Mouse (Mus musculus) megakaryocyte, embryonic 14.5 days (primary cell): ENCODE measurements around the gene Dpep3. TPM values are rescaled to one million over a fixed set of nuclear protein-coding genes. Genes with fewer than 3 reads are reported as not detected.

ENCODE experiments used
- H3K27me3 ChIP-seq: replicated peaks from 2 replicates; pipeline ENCODE3; 2012; ENCODE audit warnings: inconsistent platforms
- H3K36me3 ChIP-seq: replicated peaks from 2 replicates; pipeline ENCODE3; 2012; ENCODE audit warnings: low read length, inconsistent platforms, mixed read lengths
- H3K4me1 ChIP-seq: 2 replicates; pipeline ENCODE4 v1.6.1; 2012; ENCODE audit warnings: inconsistent platforms
- H3K4me3 ChIP-seq: replicated peaks from 2 replicates; pipeline ENCODE3; 2012; ENCODE audit warnings: moderate library complexity, mild to moderate bottlenecking, inconsistent platforms
- H3K9me3 ChIP-seq: 2 replicates; pipeline ENCODE4 v1.6.1; 2012; ENCODE audit warnings: inconsistent platforms
- FLI1 ChIP-seq: IDR thresholded peaks from 2 replicates; pipeline ENCODE4 v1.6.1; 2012; ENCODE audit warnings: low read length, inconsistent platforms, mixed read lengths
- GATA1 ChIP-seq: IDR thresholded peaks from 3 replicates; pipeline ENCODE4 v1.6.1; 2012; ENCODE audit warnings: mixed read lengths, low read length, inconsistent platforms, borderline replicate concordance
- polyA plus RNA-seq: library from polyadenylated mRNA; stranded (reverse); fragments of >175 nt; gene quantifications from 2 replicates; pipeline ENCODE4 v1.2.3, GENCODE M21; 2012; ENCODE audit warnings: low replicate concordance; ENCODE audit not compliant: insufficient read depth

Dpep3 gene
- polyA plus RNA-seq, 1 experiment = 0.46 TPM

DNA sequence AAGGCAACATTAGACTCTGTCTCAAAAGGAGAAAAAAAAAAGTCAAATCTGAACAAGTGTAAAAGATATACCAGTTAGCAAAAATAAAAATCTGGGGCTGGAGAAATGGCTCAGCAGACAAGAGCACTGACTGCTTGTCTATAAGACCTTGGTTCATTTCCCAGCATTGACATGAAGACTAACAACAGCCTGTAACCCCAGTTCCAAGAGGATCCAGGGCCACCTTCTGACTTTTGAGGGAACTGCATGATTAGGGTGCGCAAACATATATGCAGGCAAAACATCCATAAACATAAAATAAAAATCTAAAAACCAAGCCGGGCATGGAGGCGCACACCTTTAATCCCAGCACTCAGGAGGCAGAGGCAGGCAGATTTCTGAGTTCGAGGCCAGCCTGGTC, 27.2 kb upstream of the Dpep3 start:
- Histone ChIP-seq H3K27me3 (no peaks in the 10 kb centered on the region), H3K9me3 (no peaks in the 10 kb centered on the region), H3K4me1 (peaks cover 53% of the 10 kb centered on the region), H3K36me3 (peaks cover 3% of the 10 kb centered on the region), H3K4me3 (no peak overlapping the region)
- TF ChIP-seq GATA1 = no peak
- no peak for TF ChIP-seq FLI1

GRCm38 (mm10) chr8:106005875-106006274, 26.6 kb upstream of the Dpep3 start, which contains the start of gene Dpep2nb:
TSS of gene Dpep2nb (minus strand) at chr8:106005975.
- peaks cover 3% of the 10 kb centered on the region for H3K36me3 ChIP-seq
- no peaks in the 10 kb centered on the region for H3K9me3 ChIP-seq
- peaks cover 52% of the 10 kb centered on the region for H3K4me1 ChIP-seq
- H3K27me3 ChIP-seq = no peaks in the 10 kb centered on the region
- TF ChIP-seq FLI1 = no peak
- TF ChIP-seq GATA1 = no peak
- H3K4me3 ChIP-seq = no peak within 1 kb of the TSS

GRCm38 (mm10) chr8:106004538-106005207, 25.4 kb upstream of the Dpep3 start:
- H3K36me3 ChIP-seq = peaks cover under 1% of the 10 kb centered on the region
- H3K4me3 ChIP-seq = no peak overlapping the region
- TF ChIP-seq GATA1 (no peak), FLI1 (no peak)
- no peaks in the 10 kb centered on the region for H3K27me3 ChIP-seq
- H3K9me3 ChIP-seq = no peaks in the 10 kb centered on the region
- H3K4me1 ChIP-seq = peaks cover 40% of the 10 kb centered on the region

DNA sequence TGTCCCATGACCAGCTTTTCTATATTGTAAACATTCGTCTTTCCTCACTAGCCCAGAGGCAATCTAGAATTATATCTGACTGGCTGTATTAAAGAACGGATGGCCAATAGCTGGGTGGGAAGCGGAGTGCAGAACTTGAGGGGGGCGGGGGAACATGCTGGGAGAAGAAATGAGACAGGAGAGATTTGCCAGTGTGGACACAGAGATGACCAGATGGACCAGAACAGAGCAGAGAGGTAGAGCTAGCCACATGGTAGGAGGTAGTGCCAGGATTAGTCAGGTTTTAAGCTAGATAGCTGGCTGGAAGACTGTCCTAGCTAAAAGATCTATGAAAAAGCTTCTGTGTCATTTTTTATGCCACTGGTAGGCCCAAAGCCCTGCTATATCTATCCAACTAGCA, 22.7 kb upstream of the Dpep3 start:
- Histone ChIP-seq H3K27me3 (no peaks in the 10 kb centered on the region), H3K9me3 (no peaks in the 10 kb centered on the region), H3K36me3 (no peaks in the 10 kb centered on the region), H3K4me1 (peaks cover 34% of the 10 kb centered on the region), H3K4me3 (no peak overlapping the region)
- TF ChIP-seq GATA1 = no peak
- TF ChIP-seq FLI1 = no peak

- Histone ChIP-seq H3K9me3 (no peaks in the 10 kb centered on the region), H3K4me3 (no peak overlapping the region), H3K27me3 (peaks cover 7% of the 10 kb centered on the region), H3K36me3 (no peaks in the 10 kb centered on the region), H3K4me1 (peaks cover 29% of the 10 kb centered on the region)
- no peak for TF ChIP-seq FLI1
- TF ChIP-seq GATA1 = no peak
Measured at GRCm38 (mm10) chr8:105998971-105999370, 19.7 kb upstream of the Dpep3 start.

DNA sequence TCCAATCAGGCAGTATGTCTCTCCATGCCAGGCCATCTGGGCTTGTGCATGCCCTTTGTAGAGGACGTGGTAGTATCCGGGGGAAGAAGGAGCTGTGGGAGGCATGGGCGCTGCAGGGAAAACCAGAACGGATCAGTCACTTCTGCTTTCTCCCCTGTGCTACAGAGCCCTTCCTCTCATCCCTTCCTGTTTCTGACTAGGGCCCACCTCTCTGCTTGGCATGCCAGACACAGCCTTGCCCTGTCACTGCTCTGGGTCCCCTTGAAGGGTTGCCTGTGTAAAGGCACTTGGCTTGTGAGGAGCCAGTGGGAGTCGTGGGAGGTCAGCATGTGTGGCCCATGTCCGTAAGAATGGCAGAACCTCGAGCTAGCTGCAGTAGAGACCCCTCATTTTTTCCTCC, 17.1 kb upstream of the Dpep3 start:
- no peaks in the 10 kb centered on the region for H3K9me3 ChIP-seq
- peaks cover 7% of the 10 kb centered on the region for H3K27me3 ChIP-seq
- peak overlapping the region; percentile 46 for H3K4me3 ChIP-seq
- TF ChIP-seq GATA1 (no peak), FLI1 (no peak)
- H3K4me1 ChIP-seq = peaks cover 38% of the 10 kb centered on the region
- no peaks in the 10 kb centered on the region for H3K36me3 ChIP-seq

DNA sequence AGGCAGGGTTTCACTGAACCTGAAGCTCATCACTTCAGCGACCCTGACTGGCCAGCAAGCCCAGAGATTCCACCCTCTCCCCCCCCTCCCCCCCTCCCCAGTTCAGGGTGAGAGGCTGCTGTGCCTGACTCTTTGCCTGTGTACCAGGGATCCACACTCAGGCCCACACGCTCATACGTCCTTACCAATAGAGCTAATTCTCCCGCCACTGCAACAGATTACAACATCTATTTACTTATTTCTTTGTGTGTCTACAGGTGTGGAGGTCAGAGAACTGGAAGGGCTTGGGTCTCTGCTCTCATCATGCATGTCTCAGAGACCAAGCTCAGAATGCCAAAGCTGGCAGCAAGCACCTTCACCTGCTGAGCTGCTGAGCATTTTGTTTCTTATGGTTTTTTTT, 14.0 kb upstream of the Dpep3 start:
- H3K9me3 ChIP-seq = no peaks in the 10 kb centered on the region
- H3K4me3 ChIP-seq = no peak overlapping the region
- peaks cover 47% of the 10 kb centered on the region for H3K4me1 ChIP-seq
- TF ChIP-seq GATA1 (no peak), FLI1 (no peak)
- peaks cover 23% of the 10 kb centered on the region for H3K27me3 ChIP-seq
- H3K36me3 ChIP-seq = no peaks in the 10 kb centered on the region

GRCm38 (mm10) chr8:105992499-105992898, 13.3 kb upstream of the Dpep3 start:
- H3K9me3 ChIP-seq = no peaks in the 10 kb centered on the region
- TF ChIP-seq FLI1 (no peak), GATA1 (no peak)
- H3K4me1 ChIP-seq = peaks cover 44% of the 10 kb centered on the region
- H3K27me3 ChIP-seq = peaks cover 27% of the 10 kb centered on the region
- H3K4me3 ChIP-seq = no peak overlapping the region
- no peaks in the 10 kb centered on the region for H3K36me3 ChIP-seq

DNA sequence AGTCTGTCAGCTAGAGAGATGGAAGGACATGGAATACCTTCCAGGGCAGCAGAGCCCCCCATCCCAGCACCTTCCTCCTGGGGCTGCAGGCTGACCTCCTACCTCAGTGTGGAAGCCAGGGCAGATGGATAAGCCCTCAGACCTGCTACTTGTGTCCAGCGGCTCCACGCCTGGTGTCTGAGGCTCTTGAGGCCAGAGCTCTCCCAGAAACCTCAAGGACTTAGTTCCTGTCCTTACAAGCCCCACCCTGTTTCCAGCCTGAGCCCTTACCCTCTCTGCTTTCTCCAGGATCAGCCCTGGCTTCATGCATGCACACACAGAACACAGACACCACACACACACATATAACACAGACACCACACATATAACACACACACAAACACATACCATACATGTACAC, 12.3 kb upstream of the Dpep3 start:
- H3K36me3 ChIP-seq = no peaks in the 10 kb centered on the region
- H3K27me3 ChIP-seq = peaks cover 32% of the 10 kb centered on the region
- H3K4me1 ChIP-seq = peaks cover 34% of the 10 kb centered on the region
- no peak for TF ChIP-seq FLI1
- no peak for TF ChIP-seq GATA1
- peak overlapping the region; percentile 86 for H3K4me3 ChIP-seq
- no peaks in the 10 kb centered on the region for H3K9me3 ChIP-seq

DNA sequence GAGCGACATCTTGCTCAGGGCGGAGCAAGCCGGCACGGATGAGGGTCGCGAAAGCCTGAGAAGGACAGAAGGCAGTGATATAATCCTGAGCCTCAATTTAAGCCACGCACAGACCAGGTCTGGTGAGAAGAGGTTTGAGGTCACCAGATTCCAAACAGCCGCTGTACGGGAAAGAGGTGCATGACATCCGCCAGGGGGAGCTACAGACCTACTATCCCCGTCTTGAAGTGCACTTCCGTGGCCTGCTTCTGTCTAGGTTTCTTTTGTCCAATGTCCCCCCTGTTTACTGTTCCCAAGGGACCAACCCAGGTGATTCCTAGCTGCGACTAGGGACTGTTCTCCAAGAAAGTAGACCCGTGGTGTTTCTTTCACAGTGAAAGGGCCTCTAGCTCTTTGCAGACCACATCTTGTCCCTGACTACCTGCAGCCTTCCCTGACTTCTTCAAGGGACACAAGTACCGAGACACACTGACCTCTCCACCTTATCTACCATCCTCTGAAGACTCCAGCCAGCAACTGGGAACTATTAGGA, 11.7 kb upstream of the Dpep3 start, which contains the start of gene Dus2:
Gene Dus2 (plus strand): TSS at position 482 of the 532 bp plus-strand sequence.
- no peaks in the 10 kb centered on the region for H3K36me3 ChIP-seq
- no peak for TF ChIP-seq GATA1
- TF ChIP-seq FLI1 = no peak
- peaks cover 28% of the 10 kb centered on the region for H3K4me1 ChIP-seq
- H3K9me3 ChIP-seq = no peaks in the 10 kb centered on the region
- H3K4me3 ChIP-seq = peak within 1 kb of the TSS; percentile 86
- peaks cover 35% of the 10 kb centered on the region for H3K27me3 ChIP-seq
